Mouse (Mus musculus) cerebellum, postnatal 4 days (tissue): ENCODE results near the gene Nod1.

Source experiments
- DNase-seq, 2 experiments: peaks; one replicate each; pipeline ENCODE4 v3.0.0; 2022; ENCODE audit warnings: low spot score in 2 of 2, mixed read lengths in 1 of 2

Nod1 gene

DNA sequence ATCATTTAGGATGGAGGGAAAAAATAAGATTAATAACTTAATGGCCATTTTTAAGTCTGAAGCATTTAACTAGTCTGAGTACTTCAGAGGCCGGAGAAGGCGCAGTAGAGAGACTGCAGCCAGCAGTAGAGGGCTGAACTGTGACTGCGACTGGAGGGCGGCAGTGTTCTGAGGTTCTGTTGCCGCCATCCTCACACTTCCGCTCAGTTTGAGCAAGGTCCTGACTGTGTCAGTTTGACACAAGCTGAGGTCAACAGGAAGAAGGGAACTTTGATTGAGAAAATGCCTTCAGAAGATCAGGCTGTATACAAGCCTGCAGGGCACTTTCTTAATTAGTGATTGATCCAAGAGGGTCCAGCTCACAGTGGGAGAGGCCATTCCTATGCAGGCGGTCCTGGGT, 86.2 kb downstream of the Nod1 start:
- no peak for DNase-seq

DNA sequence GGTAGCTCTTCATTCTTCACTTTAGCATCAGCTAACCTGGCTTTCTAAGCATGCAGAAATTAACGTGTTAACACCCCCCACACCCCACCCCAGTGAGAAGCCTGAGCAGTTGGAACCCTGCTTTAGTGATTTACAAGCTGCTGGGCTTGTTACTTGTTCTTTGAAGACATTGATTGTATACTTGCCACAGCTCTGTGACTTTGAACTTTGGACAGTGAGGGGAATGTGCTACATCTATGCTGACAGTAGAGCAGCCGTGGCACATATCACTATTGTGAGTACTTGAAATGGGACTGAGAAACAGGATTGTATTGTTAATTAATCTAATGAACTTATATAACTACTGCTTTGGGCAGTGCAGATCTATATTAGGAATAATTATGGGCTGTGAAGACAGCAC, 89.0 kb downstream of the Nod1 start:
- no peak for DNase-seq

DNA sequence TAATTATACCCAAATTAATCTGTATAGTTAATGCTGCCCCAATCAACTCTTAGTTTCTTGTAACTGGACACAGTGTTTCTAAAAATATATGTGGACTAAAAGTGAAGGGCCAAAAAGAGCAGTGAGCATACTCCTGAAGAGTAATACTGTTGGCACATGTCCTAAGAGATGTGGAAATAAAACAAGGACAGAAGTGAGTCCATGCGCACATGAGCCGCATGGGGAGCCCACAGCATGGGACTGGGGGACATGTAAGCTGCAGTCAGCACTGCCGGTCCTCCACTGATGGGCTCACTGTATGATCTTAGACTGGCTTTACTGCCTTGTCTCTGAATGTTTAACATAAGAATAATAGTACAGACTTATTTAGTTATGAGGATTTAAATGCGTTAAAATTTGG, 92.3 kb downstream of the Nod1 start:
- no peak for DNase-seq

DNA sequence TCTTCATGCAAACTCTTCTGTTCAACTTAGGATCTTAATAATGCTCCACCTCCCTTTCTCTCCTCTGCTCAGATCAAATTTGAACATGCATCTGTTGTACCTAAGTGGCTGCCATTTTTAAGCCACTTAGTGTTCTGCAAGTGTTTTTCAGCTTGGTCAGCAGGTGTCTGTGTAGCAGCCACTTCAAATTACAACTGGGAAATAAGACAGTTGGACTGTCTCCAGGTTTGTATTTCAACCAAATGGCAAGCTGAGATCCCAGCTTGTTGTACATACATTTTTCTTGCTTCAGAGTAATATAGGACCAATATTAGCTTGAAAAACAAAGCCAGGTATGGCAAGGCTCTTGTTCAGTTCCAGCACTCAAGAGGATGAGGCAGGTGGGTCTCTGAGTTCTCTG, 93.9 kb downstream of the Nod1 start:
- no peak for DNase-seq

DNA sequence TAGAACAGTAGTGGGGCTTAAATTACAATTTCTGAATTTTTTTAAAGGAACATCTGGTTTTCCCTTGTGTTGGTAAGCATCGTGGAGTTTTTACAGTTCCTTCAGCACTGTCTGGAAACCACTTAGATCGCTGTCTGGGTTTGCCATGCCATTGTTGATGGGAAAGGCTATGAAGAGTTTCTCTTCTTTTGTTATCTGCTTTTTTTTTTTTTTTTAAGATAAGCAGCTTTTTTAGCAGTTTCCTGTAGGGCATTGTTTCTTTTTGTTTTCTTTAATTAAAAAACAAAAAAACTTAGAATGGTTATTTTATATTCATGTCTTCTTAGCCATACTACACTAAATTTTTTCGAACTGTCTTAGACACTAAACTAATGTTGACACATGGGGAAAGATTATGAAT, 94.8 kb downstream of the Nod1 start:
- no peak for DNase-seq

DNA sequence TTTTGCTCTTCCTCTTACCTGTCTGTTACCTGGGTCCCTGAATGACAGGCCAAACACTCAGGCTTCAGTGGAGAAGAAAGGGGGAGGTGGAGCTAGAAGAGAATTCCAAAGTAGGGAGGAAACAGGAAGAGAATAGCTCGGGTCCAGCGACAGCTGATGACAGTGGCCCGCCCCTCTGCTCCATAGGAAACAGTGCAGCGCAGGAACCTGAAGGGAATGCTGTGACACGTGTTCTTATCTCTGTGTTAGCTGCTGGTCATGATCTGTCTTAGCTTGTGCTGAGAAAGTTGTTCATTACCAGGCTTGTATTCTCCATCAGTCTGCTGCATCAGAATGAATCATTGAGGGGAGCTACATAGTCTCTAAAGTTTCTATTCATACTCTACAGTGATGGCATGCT, 95.6 kb downstream of the Nod1 start:
- no peak for DNase-seq
